Mouse (Mus musculus) hindbrain, embryonic 12.5 days (tissue): ENCODE measurements around the gene Serpinf2. TPM values are rescaled to one million over a fixed set of nuclear protein-coding genes. Genes with fewer than 3 reads are reported as not detected.
"Not testable (repeated sequence)": the region's sequence is repeated elsewhere in the genome, so short reads cannot be mapped to it uniquely, and the experiment has no call there.

Experiments
- ATAC-seq: fragments of 200-750 bp; cut with Nextera tagmentation; 2 replicates; pipeline ENCODE4 v1.8.0; 2017; ENCODE audit warnings: moderate TSS enrichment; ENCODE audit not compliant: low FRiP score
- H3K27ac ChIP-seq: fragments of 300-500 bp; sonication (generic); 2 replicates; pipeline ENCODE4 v1.5.1; 2016; ENCODE audit warnings: mild to moderate bottlenecking
- H3K27me3 ChIP-seq: fragments of 300-500 bp; sonication (generic); 2 replicates; pipeline ENCODE4 v1.6.1; 2016; ENCODE audit warnings: mild to moderate bottlenecking
- H3K36me3 ChIP-seq: fragments of 300-500 bp; sonication (generic); 2 replicates; pipeline ENCODE4 v1.6.1; 2016; ENCODE audit warnings: mild to moderate bottlenecking
- H3K4me1 ChIP-seq: fragments of 300-500 bp; sonication (generic); 2 replicates; pipeline ENCODE4 v1.6.1; 2016
- H3K4me2 ChIP-seq: fragments of 300-500 bp; sonication (generic); replicated peaks from 2 replicates; pipeline ENCODE4 v1.6.1; 2016; ENCODE audit warnings: mild to moderate bottlenecking
- H3K4me3 ChIP-seq: fragments of 300-500 bp; sonication (generic); 2 replicates; pipeline ENCODE4 v1.5.1; 2016; ENCODE audit warnings: mild to moderate bottlenecking
- H3K9ac ChIP-seq: fragments of 300-500 bp; sonication (generic); 2 replicates; pipeline ENCODE4 v1.6.1; 2016; ENCODE audit warnings: mild to moderate bottlenecking, moderate library complexity
- H3K9me3 ChIP-seq: fragments of 300-500 bp; sonication (generic); replicated peaks from 2 replicates; pipeline ENCODE4 v1.6.1; 2016; ENCODE audit warnings: mild to moderate bottlenecking
- WGBS: fragments of 180-500 bp; shearing (Covaris S2); methylation state at CpG from one replicate; pipeline ENCODE4 v1.1.7; 2016; 5-methylcytosine and 5-hydroxymethylcytosine counted together
- microRNA counts: library from miRNA; unstranded; fragments of <30 nt; microRNA quantifications from one replicate; lab custom pipeline; 2017
- microRNA-seq: library from miRNA; unstranded; fragments of <30 nt; microRNA quantifications from one replicate; pipeline ENCODE4, GENCODE M21; 2017
- polyA plus RNA-seq: library from polyadenylated mRNA; unstranded; fragments of >200 nt; fragmentation: Nextera tagmentation; extraction: Ambion mirVana; gene quantifications from 2 replicates; pipeline ENCODE4 v1.2.1, GENCODE M21; 2016

The Serpinf2 gene
- polyA plus RNA-seq, 1 experiment from 2014 or later: not detected

DNA sequence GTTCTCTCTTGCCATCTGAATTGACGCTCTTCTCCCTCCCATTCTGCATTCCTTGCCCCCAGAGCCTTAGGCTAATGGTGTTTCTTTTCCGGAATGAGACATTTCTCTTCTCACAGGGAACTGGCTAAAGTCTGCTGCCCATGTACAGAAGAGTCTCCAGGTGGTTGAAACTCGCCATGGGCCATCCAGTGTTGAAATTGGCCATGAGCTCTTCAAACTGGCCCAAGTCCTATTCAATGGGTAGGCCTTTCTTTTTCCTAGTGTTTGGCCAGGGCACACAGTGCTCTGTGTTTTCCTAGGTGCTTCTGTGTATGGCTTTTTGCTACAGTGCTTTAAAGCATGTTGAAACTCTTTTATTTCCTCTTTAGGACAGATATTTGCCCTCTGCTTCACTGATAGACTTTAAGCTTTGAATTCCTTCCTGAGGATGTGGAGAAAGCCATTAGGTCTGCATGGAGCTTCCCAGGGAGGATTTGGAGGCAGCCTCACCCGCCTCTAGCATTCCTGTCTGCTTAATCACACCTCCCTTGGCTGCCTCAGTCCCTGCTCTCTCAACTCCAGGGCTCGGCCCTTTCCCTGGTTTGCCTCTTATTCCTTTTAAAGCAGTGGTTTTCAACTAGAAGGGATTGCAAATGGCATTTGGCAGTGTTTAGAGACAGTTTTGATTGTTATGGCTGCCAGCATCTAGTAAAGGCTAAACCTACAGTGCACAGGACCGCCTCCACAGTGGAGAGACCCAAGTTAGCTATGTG, 35.9 kb downstream of the Serpinf2 start:
- H3K4me3 ChIP-seq: no peak overlapping the region
- ATAC-seq: no peak
- no peaks in the 10 kb centered on the region for H3K9me3 ChIP-seq
- H3K27ac ChIP-seq: no peak overlapping the region
- no peak overlapping the region for H3K4me2 ChIP-seq
- no peaks in the 10 kb centered on the region for H3K27me3 ChIP-seq
- no peak overlapping the region for H3K9ac ChIP-seq
- 84% methylated on average over 6 of the region's 6 CpGs for WGBS
- no peaks in the 10 kb centered on the region for H3K4me1 ChIP-seq
- H3K36me3 ChIP-seq: no peaks in the 10 kb centered on the region; the same call in 1 of the 2 replicates

DNA sequence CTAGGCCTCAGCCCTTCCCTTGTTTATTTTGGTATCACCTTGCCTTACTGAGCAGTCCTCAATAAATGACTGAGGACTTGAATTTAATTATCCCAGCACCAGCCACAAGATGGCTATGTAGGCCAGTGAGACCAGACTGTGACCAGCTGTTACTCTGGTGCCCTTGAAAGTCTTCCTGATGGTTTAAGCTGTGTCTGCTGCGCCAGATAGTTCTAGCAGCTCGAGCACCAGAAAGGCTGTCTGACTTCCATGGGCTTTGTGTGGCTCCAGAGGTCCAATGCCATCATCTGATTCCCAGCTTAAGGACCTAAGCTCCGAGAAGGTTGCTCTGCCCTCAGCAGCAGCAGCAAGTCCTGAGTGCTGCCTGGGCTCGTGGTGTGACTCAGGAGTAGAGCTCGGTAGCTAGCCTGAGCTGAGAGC, 37.1 kb downstream of the Serpinf2 start:
- Histone ChIP-seq H3K4me3 (no peak overlapping the region), H3K27ac (no peak overlapping the region), H3K9ac (no peak overlapping the region), H3K27me3 (no peaks in the 10 kb centered on the region), H3K9me3 (no peaks in the 10 kb centered on the region), H3K4me1 (no peaks in the 10 kb centered on the region), H3K4me2 (no peak overlapping the region), H3K36me3 (no peaks in the 10 kb centered on the region; the same call in 1 of the 2 replicates)
- WGBS: 64% methylated on average over 5 of the region's 5 CpGs
- ATAC-seq: no peak

DNA sequence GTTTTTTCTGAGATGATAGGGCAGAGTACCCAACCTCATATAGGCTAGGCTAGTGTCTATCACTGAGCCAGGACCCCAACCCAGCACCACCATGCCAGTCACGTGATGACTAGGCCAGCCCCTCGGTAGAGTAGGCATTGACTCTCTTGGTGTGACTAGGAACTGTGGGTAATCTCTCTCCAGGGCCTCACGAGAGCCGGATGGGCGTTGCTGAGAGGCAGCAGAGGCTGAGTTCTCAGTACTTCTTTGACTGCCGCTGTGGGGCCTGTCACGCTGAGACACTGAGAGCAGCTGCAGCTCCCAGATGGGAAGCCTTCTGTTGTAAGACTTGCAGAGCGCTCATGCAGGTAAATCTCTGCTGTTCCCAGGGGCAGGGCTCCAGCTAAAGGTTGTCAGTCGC, 39.3 kb downstream of the Serpinf2 start:
- Histone ChIP-seq H3K27me3 (no peaks in the 10 kb centered on the region), H3K27ac (no peak overlapping the region), H3K4me2 (no peak overlapping the region), H3K9ac (no peak overlapping the region), H3K4me1 (no peaks in the 10 kb centered on the region), H3K4me3 (no peak overlapping the region), H3K36me3 (no peaks in the 10 kb centered on the region; the same call in 1 of the 2 replicates), H3K9me3 (no peaks in the 10 kb centered on the region)
- WGBS: 68% methylated on average over 9 of the region's 9 CpGs
- ATAC-seq: no peak

DNA sequence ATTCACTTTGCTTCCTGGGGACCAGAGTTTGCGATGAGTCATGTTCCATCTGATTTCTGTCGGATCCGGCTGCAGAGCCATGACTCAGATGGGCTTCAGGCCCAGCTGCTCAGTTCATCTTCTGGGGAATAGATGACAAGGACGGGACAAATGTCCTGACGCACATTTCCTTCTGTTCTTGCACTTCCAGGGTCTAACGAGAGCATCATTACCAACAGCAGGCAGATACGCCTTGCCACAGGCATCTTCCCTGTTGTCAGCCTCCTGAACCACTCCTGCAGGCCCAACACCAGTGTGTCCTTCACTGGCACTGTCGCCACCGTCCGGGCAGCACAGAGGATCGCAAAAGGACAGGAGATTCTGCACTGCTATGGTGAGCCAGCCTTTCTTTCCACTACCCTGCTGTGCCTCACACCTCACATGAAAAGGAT, 40.0 kb downstream of the Serpinf2 start:
- no peak overlapping the region for H3K4me2 ChIP-seq
- H3K4me1 ChIP-seq: no peaks in the 10 kb centered on the region
- ATAC-seq: no peak
- WGBS: 88% methylated on average over 11 of the region's 11 CpGs
- no peaks in the 10 kb centered on the region for H3K9me3 ChIP-seq
- no peak overlapping the region for H3K27ac ChIP-seq
- H3K9ac ChIP-seq: no peak overlapping the region
- no peaks in the 10 kb centered on the region for H3K27me3 ChIP-seq
- no peak overlapping the region for H3K4me3 ChIP-seq
- H3K36me3 ChIP-seq: no peaks in the 10 kb centered on the region; the same call in 1 of the 2 replicates

DNA sequence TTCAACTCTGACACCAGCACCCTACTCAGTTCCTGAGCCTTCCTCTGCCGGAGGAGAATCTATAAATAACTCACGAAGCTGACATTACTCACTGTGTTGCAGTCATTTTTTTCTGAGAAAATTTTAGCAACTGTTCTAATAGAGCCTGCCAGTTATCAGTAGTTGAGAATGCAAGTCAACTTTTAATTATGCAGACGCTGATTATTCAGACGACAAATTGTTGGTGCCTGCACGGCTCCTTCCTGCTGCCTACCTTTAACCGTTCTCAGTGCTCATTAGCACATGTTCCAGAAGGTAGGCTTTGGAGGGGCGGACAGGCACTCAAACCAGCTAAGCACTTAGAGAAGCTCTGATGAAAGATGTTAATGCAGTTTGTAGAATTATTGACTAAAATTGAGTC, 41.9 kb downstream of the Serpinf2 start:
- no peak overlapping the region for H3K27ac ChIP-seq
- no peaks in the 10 kb centered on the region for H3K9me3 ChIP-seq
- no peaks in the 10 kb centered on the region; the same call in 1 of the 2 replicates for H3K36me3 ChIP-seq
- H3K4me2 ChIP-seq: no peak overlapping the region
- 90% methylated on average over 7 of the region's 7 CpGs for WGBS
- no peaks in the 10 kb centered on the region for H3K4me1 ChIP-seq
- H3K27me3 ChIP-seq: no peaks in the 10 kb centered on the region
- H3K9ac ChIP-seq: no peak overlapping the region
- no peak for ATAC-seq
- H3K4me3 ChIP-seq: no peak overlapping the region

DNA sequence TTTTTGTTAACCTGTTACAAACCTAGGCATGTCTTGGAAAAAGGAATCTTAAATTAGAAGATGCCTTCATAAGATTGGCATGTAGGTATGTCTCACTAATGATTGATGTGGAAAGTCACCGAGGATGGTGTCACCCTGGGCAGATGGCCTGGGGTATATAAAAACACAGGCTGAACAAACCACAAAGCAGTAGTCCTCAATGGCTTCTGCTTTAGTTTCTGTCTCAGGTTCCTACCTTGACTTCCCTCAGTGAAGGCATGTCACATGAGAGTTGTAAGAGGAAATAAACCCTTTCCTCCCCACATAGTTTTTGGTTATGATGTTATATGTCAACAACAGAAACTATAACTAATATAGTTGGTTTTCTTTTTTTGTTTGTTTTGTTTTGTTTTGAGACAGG, 43.8 kb downstream of the Serpinf2 start:
- H3K27me3 ChIP-seq: no peaks in the 10 kb centered on the region
- 79% methylated on average over 1 of the region's 1 CpGs for WGBS
- H3K9ac ChIP-seq: no peak overlapping the region
- no peak for ATAC-seq
- peaks cover under 1% of the 10 kb centered on the region; the same call in 1 of the 2 replicates for H3K36me3 ChIP-seq
- H3K4me3 ChIP-seq: no peak overlapping the region
- no peak overlapping the region for H3K27ac ChIP-seq
- H3K4me2 ChIP-seq: no peak overlapping the region
- H3K4me1 ChIP-seq: no peaks in the 10 kb centered on the region
- H3K9me3 ChIP-seq: no peaks in the 10 kb centered on the region

DNA sequence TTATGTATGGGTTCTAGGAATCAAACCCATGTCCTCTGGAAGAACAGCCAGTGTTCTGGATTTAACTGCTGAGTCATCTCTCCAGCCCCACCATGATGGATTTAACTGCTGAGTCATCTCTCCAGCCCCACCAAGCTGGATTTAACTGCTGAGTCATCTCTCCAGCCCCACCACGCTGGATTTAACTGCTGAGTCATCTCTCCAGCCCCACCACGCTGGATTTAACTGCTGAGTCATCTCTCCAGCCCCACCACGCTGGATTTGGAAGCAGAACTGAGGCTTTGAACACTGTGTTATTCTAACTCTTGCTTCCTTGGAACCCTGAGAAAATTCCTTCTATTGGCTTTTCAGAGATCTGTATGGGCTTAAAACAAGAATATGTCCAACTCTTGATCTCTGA, 55.9 kb downstream of the Serpinf2 start:
- ATAC-seq, H3K36me3 ChIP-seq, H3K4me3 ChIP-seq, H3K27ac ChIP-seq, H3K27me3 ChIP-seq, H3K4me2 ChIP-seq, H3K9ac ChIP-seq, H3K4me1 ChIP-seq, H3K9me3 ChIP-seq: not testable (repeated sequence)
- WGBS: 57% methylated on average over 3 of the region's 3 CpGs

MicroRNAs encoded within 50 kb of the gene (microRNA counts, 519-probe panel; counts per million panel counts)
- 5,150 counts per million, percentile 93 among the panel's probes with 10 or more counts for microRNA mmu-miR-22 (lab: Ali Mortazavi, UCI)

Small RNA genes lying within 50 kb of the gene (microRNA-seq; reads per million reads assigned to microRNA genes)
- 3,752 reads per million, percentile 86 among the genes with 10 or more reads in this experiment for gene Mir22

Other genes with a start within 250 kb of the Serpinf2 start
- 14.8 and 18.6 TPM in 2 replicates for gene Dph1, start 248.3 kb downstream of the Serpinf2 start, polyA plus RNA-seq
- gene Rtn4rl1, start 245.8 kb downstream of the Serpinf2 start, polyA plus RNA-seq: 5.1 and 5.8 TPM in 2 replicates
- gene Rpa1, start 91.3 kb downstream of the Serpinf2 start, polyA plus RNA-seq: 96.9 and 99.5 TPM in 2 replicates
- 13.4 and 17.3 TPM in 2 replicates for gene Smyd4, start 91.2 kb downstream of the Serpinf2 start, polyA plus RNA-seq
- 111 and 121 TPM in 2 replicates for gene Serpinf1, start 16.9 kb downstream of the Serpinf2 start, polyA plus RNA-seq
- 9.3 and 9.6 TPM in 2 replicates for gene Wdr81, start 15.1 kb upstream of the Serpinf2 start, polyA plus RNA-seq
- 11.6 and 13.0 TPM in 2 replicates for gene Tlcd2, start 22.1 kb upstream of the Serpinf2 start, polyA plus RNA-seq
- 68.9 and 74.2 TPM in 2 replicates for gene Prpf8, start 47.2 kb upstream of the Serpinf2 start, polyA plus RNA-seq
- 0.68 and 0.75 TPM in 2 replicates for gene Rilp, start 70.5 kb upstream of the Serpinf2 start, polyA plus RNA-seq
- gene Scarf1, start 73.9 kb upstream of the Serpinf2 start, polyA plus RNA-seq: 5.7 and 5.8 TPM in 2 replicates
- gene Slc43a2, start 92.1 kb upstream of the Serpinf2 start, polyA plus RNA-seq: 15.9 and 16.5 TPM in 2 replicates
- 116 and 125 TPM in 2 replicates for gene Pitpna, start 148.5 kb upstream of the Serpinf2 start, polyA plus RNA-seq
- 28.7 and 30.3 TPM in 2 replicates for gene Inpp5k, start 191.4 kb upstream of the Serpinf2 start, polyA plus RNA-seq
- gene Myo1c, start 210.9 kb upstream of the Serpinf2 start, polyA plus RNA-seq: 18.7 and 19.3 TPM in 2 replicates
- gene Crk, start 239.7 kb upstream of the Serpinf2 start, polyA plus RNA-seq: 136 and 138 TPM in 2 replicates